Comparison of ENCODE assay signal across 28 mouse cellular contexts in the genomic region with DNA sequence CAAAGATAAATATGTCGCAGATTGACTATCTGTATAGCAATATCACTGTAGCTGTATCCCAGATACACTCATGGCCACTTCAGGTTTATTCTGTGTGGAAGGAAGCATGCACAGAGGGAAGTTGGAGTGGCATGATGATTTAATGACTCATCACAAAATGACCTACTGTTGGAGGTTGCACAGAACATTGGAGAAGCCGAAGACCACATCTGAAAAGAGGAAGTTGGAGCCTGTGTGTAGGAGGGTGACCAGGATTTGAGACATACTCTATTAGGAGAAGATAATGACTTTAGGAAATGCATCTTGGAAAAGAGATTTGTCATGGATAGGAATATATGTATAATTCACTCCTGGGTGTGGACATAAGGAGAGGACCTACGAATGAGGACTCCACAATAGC. TPM values are rescaled to one million over a fixed set of nuclear protein-coding genes. Genes with fewer than 3 reads are reported as not detected.
DNase-seq lines count a peak whose midpoint lies in the region; ATAC-seq and TF ChIP-seq lines count a peak whose summit lies in the region.
"Had no signal": no experiment of that assay in that cellular context is flagged by ENCODE, and none has a peak within 500 bp of the region (broad histone marks: within the 10 kb centered on the region; RNA-seq: fewer than 3 reads in every experiment).

No protein-coding gene starts in this region.

- no peak for ATAC-seq in lung, postnatal 0 days
- peak; percentile 100 for ATAC-seq in granulocyte monocyte progenitor cell, adult 5-6 weeks (replicated peaks; ENCODE audit: poor library complexity, severe bottlenecking)
- 0 out of 2 replicates have a peak, but pooled peaks have one; percentile 43 for ATAC-seq in monocyte, adult 5-6 weeks (replicated peaks; ENCODE audit: insufficient number of reproducible peaks, low FRiP score, low TSS enrichment, poor library complexity, severe bottlenecking)
- ATAC-seq in forebrain, embryonic 12.5 days (ENCODE audit: low FRiP score) = no peak
- ATAC-seq: CD4-positive, CD25-positive, alpha-beta regulatory T cell, adult 4 months; forebrain, embryonic 15.5 days; hindbrain, postnatal 0 days had no signal

- H3K9me3 ChIP-seq in lung, postnatal 0 days (ENCODE audit: low read length) = no peaks in the 10 kb centered on the region
- no peaks in the 10 kb centered on the region for H3K9me3 ChIP-seq in MEL (replicated peaks; ENCODE audit: insufficient read depth, low read length)
- no peaks in the 10 kb centered on the region for H3K9me3 ChIP-seq in forebrain, embryonic 12.5 days
- H3K9me3 ChIP-seq: embryonic facial prominence, embryonic 15.5 days; forebrain, embryonic 10.5 days; forebrain, embryonic 15.5 days; heart, embryonic 13.5 days; hindbrain, embryonic 13.5 days had no signal

- no peaks in the 10 kb centered on the region for H3K27me3 ChIP-seq in lung, postnatal 0 days (replicated peaks; ENCODE audit: insufficient read depth, low read length)
- H3K27me3 ChIP-seq in MEL (ENCODE audit: control insufficient read depth in 1 of 2, insufficient read depth in 2 of 2, low read length in 2 of 2) = no peaks in the 10 kb centered on the region
- H3K27me3 ChIP-seq in forebrain, embryonic 12.5 days = peaks cover 21% of the 10 kb centered on the region
- H3K27me3 ChIP-seq: embryonic facial prominence, embryonic 15.5 days; forebrain, embryonic 15.5 days; heart, embryonic 13.5 days had no signal

- WGBS in lung, postnatal 0 days = 60% methylated on average over 3 of the region's 3 CpGs
- 79% methylated on average over 3 of the region's 3 CpGs for WGBS in forebrain, embryonic 12.5 days

- no peak for TF ChIP-seq RAD21 in MEL (IDR thresholded peaks at IDR 0.05; ENCODE audit: low read depth, low read length)

- peak; percentile 14 for DNase-seq in lung, postnatal 36 days
- no peak for DNase-seq in lung, postnatal 0 days (ENCODE audit: low spot score)
- peak; percentile 89 for DNase-seq in MEL (ENCODE audit: low read depth, low spot score)
- DNase-seq in lung, postnatal 25 days (ENCODE audit: low spot score) = no peak
- no peak for DNase-seq in gastrocnemius, postnatal 36 days
- DNase-seq: adrenal gland, adult 8-10 months; adrenal gland, postnatal 36 days; B cell, adult 2 months; cerebellum, adult 11 months; cerebellum, adult 9-10 months; cerebellum, postnatal 36 days; embryo, embryonic 11 days; gastrocnemius, postnatal 14 days; heart, adult 11 months; heart, postnatal 36 days; kidney, adult 11 months had no signal

- no peaks in the 10 kb centered on the region for H3K36me3 ChIP-seq in lung, postnatal 0 days (ENCODE audit: insufficient read depth, low read length)
- peaks cover 0 to 18% of the 10 kb centered on the region in 2 experiments; a peak in 2 of 4 replicates for H3K36me3 ChIP-seq in MEL (ENCODE audit: control insufficient read depth in 1 of 2, insufficient read depth in 2 of 2, low read length in 2 of 2)
- no peaks in the 10 kb centered on the region for H3K36me3 ChIP-seq in forebrain, embryonic 12.5 days (replicated peaks)
- H3K36me3 ChIP-seq: embryonic facial prominence, embryonic 15.5 days; forebrain, embryonic 10.5 days; forebrain, embryonic 15.5 days; heart, embryonic 13.5 days; hindbrain, embryonic 13.5 days had no signal

- no peak overlapping the region for H3K4me3 ChIP-seq in lung, postnatal 0 days (ENCODE audit: low read depth, low read length)
- H3K4me3 ChIP-seq in MEL (ENCODE audit: control insufficient read depth in 1 of 2, insufficient read depth in 1 of 2, low read depth in 2 of 2, low read length in 2 of 2) = no peak overlapping the region
- H3K4me3 ChIP-seq in forebrain, embryonic 12.5 days (replicated peaks) = no peak overlapping the region
- H3K4me3 ChIP-seq: embryonic facial prominence, embryonic 15.5 days; erythroblast, embryonic 14.5 days; forebrain, embryonic 10.5 days; forebrain, embryonic 15.5 days; heart, embryonic 13.5 days; hindbrain, embryonic 13.5 days had no signal

- TF ChIP-seq CTCF in lung, postnatal 0 days (IDR thresholded peaks at IDR 0.05) = no peak
- no peak for TF ChIP-seq CTCF in MEL (IDR thresholded peaks at IDR 0.05 in 2 of 3, conservative IDR thresholded peaks at IDR 0.05 in 1 of 3; ENCODE audit: control insufficient read depth in 1 of 3, insufficient read depth in 1 of 3, low read depth in 2 of 3, low read length in 3 of 3, poor library complexity in 1 of 3, severe bottlenecking in 1 of 3)

- intact Hi-C loops in gastrocnemius, postnatal 36 days (cut with DNase I) = no loop called here

- H3K4me2 ChIP-seq in lung, postnatal 0 days (replicated peaks; ENCODE audit: low read depth, low read length) = no peak overlapping the region
- no peak overlapping the region for H3K4me2 ChIP-seq in forebrain, embryonic 12.5 days
- H3K4me2 ChIP-seq: embryonic facial prominence, embryonic 15.5 days; forebrain, embryonic 15.5 days; heart, embryonic 13.5 days; hindbrain, embryonic 13.5 days had no signal

- TF ChIP-seq POLR2A in MEL (IDR thresholded peaks at IDR 0.05; ENCODE audit: control insufficient read depth in 1 of 2, insufficient read depth in 1 of 2, low read depth in 1 of 2, low read length in 2 of 2, poor library complexity in 1 of 2) = no peak

- H3K9ac ChIP-seq in lung, postnatal 0 days (replicated peaks; ENCODE audit: low read depth) = no peak overlapping the region
- no peak overlapping the region for H3K9ac ChIP-seq in MEL (ENCODE audit: control insufficient read depth, low read depth, low read length, poor library complexity, severe bottlenecking)
- no peak overlapping the region for H3K9ac ChIP-seq in forebrain, embryonic 12.5 days
- H3K9ac ChIP-seq: embryonic facial prominence, embryonic 15.5 days; forebrain, embryonic 15.5 days; heart, embryonic 13.5 days; hindbrain, embryonic 13.5 days had no signal

- TF ChIP-seq EP300 in lung, postnatal 0 days (IDR thresholded peaks at IDR 0.05) = no peak
- peak; percentile 21 to 81 for TF ChIP-seq EP300 in MEL (IDR thresholded peaks at IDR 0.05; ENCODE audit: low read depth in 1 of 2, low read length in 2 of 2)

- no peaks in the 10 kb centered on the region for H3K79me2 ChIP-seq in MEL (ENCODE audit: control insufficient read depth, insufficient read depth, low read length, poor library complexity)

- H3K4me1 ChIP-seq in lung, postnatal 0 days (ENCODE audit: insufficient read depth, low read depth, low read length) = no peaks in the 10 kb centered on the region
- peaks cover 4 to 8% of the 10 kb centered on the region in 2 experiments; a peak in 3 of 4 replicates for H3K4me1 ChIP-seq in MEL (ENCODE audit: control insufficient read depth in 1 of 2, insufficient read depth in 2 of 2, low read length in 2 of 2)
- no peaks in the 10 kb centered on the region for H3K4me1 ChIP-seq in forebrain, embryonic 12.5 days
- H3K4me1 ChIP-seq: embryonic facial prominence, embryonic 15.5 days; forebrain, embryonic 10.5 days; forebrain, embryonic 15.5 days; heart, embryonic 13.5 days; hindbrain, embryonic 13.5 days had no signal

- H3K27ac ChIP-seq in lung, postnatal 0 days (ENCODE audit: low read length) = no peak overlapping the region
- H3K27ac ChIP-seq in MEL (ENCODE audit: control insufficient read depth, low read depth, low read length) = no peak overlapping the region
- no peak overlapping the region for H3K27ac ChIP-seq in forebrain, embryonic 12.5 days
- H3K27ac ChIP-seq: embryonic facial prominence, embryonic 15.5 days; forebrain, embryonic 10.5 days; forebrain, embryonic 15.5 days; heart, embryonic 13.5 days; hindbrain, embryonic 13.5 days; hindbrain, postnatal 0 days had no signal

TF ChIP-seq in MEL, 35 proteins besides CTCF, POLR2A, EP300 and RAD21:
- TF ChIP-seq TBP (IDR thresholded peaks at IDR 0.05; ENCODE audit: low read depth, low read length) (no peak), ELF1 (IDR thresholded peaks at IDR 0.05; ENCODE audit: low read depth, low read length) (no peak), JUND (IDR thresholded peaks at IDR 0.05; ENCODE audit: low read depth, low read length) (0 out of 2 replicates have a peak, but pooled peaks have one; percentile 33), KAT2A (conservative IDR thresholded peaks at IDR 0.05; ENCODE audit: low read depth, low read length) (no peak), RCOR1 (IDR thresholded peaks at IDR 0.05; ENCODE audit: low read depth, low read length) (peak; percentile 72), MYC (IDR thresholded peaks at IDR 0.05; ENCODE audit: low read depth, low read length) (peak; percentile 71; the same call in 1 of the 2 replicates), ZNF384 (IDR thresholded peaks at IDR 0.05; ENCODE audit: low read depth, low read length) (no peak), ETS1 (IDR thresholded peaks at IDR 0.05; ENCODE audit: low read depth, low read length) (peak; percentile 37; the same call in 1 of the 2 replicates), GATA1 (IDR thresholded peaks at IDR 0.05; ENCODE audit: low read depth, low read length) (peak; percentile 26; the same call in 1 of the 2 replicates), MAFK (IDR thresholded peaks at IDR 0.05; ENCODE audit: borderline replicate concordance, low read depth, low read length) (peak; percentile 62; the same call in 1 of the 2 replicates), USF1 (IDR thresholded peaks at IDR 0.05; ENCODE audit: low read depth, low read length) (no peak), CHD2 (IDR thresholded peaks at IDR 0.05; ENCODE audit: low read length) (no peak)

RNA-seq across cellular contexts. Expression of a gene that starts 45.5 kb away (rescaled TPM):
- polyA plus RNA-seq in lung, postnatal 0 days (2015; fragmentation: Nextera tagmentation; extraction: Ambion mirVana) = 0.48 and 0.54 TPM in 2 replicates
- not detected in 2 replicates for total RNA-seq in MEL (2012; rRNA removed)
- under 1 TPM in 1 of 2 experiments, not detected in 1; 0.38 TPM for polyA plus RNA-seq in MEL (2012; ENCODE audit: insufficient read depth in 1 of 2, insufficient read length in 2 of 2, low read depth in 1 of 2, low replicate concordance in 2 of 2, missing spikeins in 1 of 2)
- 0.38 TPM in 1 of 2 replicates, not detected in the other for total RNA-seq in granulocyte monocyte progenitor cell, adult 5-6 weeks (2014; fragmentation: Nextera tagmentation)
- total RNA-seq in granulocyte monocyte progenitor cell, adult 5-6 weeks (2017) = not detected in 2 replicates
- 0.19 to 1.7 TPM (median 0.29 TPM) in 3 replicates for total RNA-seq in monocyte, adult 5-6 weeks (2017)
- polyA plus RNA-seq in forebrain, embryonic 12.5 days (2016; fragmentation: Nextera tagmentation; extraction: Ambion mirVana) = 0.17 and 0.33 TPM in 2 replicates
- total RNA-seq in gastrocnemius, postnatal 36 days (2021) = under 1 TPM; 0.47 to 0.74 TPM
- polyA plus RNA-seq: embryonic facial prominence, embryonic 11.5 days had no signal

RNA-seq across cellular contexts. Expression of a gene that starts 57.4 kb away (rescaled TPM):
- 13.8 and 14.3 TPM in 2 replicates for polyA plus RNA-seq in lung, postnatal 0 days (2015; fragmentation: Nextera tagmentation; extraction: Ambion mirVana)
- 180 and 183 TPM in 2 replicates for total RNA-seq in MEL (2012; rRNA removed)
- 100 to 1,000 TPM; 354 to 890 TPM for polyA plus RNA-seq in MEL (2012; ENCODE audit: insufficient read depth in 1 of 2, insufficient read length in 2 of 2, low read depth in 1 of 2, low replicate concordance in 2 of 2, missing spikeins in 1 of 2)
- 50.0 and 59.7 TPM in 2 replicates for total RNA-seq in granulocyte monocyte progenitor cell, adult 5-6 weeks (2014; fragmentation: Nextera tagmentation)
- total RNA-seq in granulocyte monocyte progenitor cell, adult 5-6 weeks (2017) = 65.1 and 96.1 TPM in 2 replicates
- total RNA-seq in monocyte, adult 5-6 weeks (2017) = 25.1 to 39.4 TPM (median 28.4 TPM) in 3 replicates
- polyA plus RNA-seq in forebrain, embryonic 12.5 days (2016; fragmentation: Nextera tagmentation; extraction: Ambion mirVana) = 72.8 and 74.4 TPM in 2 replicates
- 10 to 100 TPM in 1 of 2 experiments, 1 to 10 TPM in 1; 6.6 to 10.7 TPM for total RNA-seq in gastrocnemius, postnatal 36 days (2021)

Comparison
In these comparisons a context has a peak if more than half of its experiments do, and no peak if none do; other contexts are left out.
1. DNase-seq: peak in lung, postnatal 36 days (single experiment) and MEL (single experiment); none in lung, postnatal 0 days (single experiment), lung, postnatal 25 days (single experiment) and gastrocnemius, postnatal 36 days (0 of 2).
2. ATAC-seq: peak in granulocyte monocyte progenitor cell, adult 5-6 weeks (single experiment) and monocyte, adult 5-6 weeks (single experiment); none in lung, postnatal 0 days (single experiment) and forebrain, embryonic 12.5 days (single experiment).